Mouse (Mus musculus) liver, postnatal 0 days (tissue): ENCODE measurements around the gene Acoxl.

Experiments
- CTCF ChIP-seq: sonication (generic); IDR thresholded peaks from 2 replicates; pipeline ENCODE4 v1.5.1; 2016; ENCODE audit warnings: antibody characterized with exemption, low read depth
- EP300 ChIP-seq: IDR thresholded peaks from 2 replicates; pipeline ENCODE4 v1.6.1; 2016; ENCODE audit warnings: antibody characterized with exemption, low read depth, mild to moderate bottlenecking

DNA sequence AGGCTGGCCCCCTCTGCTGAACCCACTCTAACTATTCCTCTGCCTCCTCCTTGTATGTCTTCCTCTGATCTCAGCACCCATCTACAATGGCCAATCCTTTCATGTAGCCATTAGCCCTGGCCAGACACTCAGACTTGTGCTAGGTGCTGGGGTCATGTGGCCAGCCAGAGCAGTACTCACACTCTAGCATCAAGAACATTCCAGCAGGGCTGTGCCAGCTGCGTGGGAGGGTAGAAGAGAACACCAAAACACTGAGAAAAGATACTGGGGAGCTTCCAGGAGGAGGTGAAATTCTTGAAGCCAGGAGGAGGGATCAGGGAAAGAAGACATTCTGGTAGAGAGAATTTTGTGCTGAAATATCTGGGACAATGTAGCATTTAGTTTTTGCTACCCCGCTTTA is 226.3 kb downstream of the Acoxl start:
- TF ChIP-seq CTCF (no peak), EP300 (no peak)
